Mouse (Mus musculus) retina, postnatal 1 day (tissue): ENCODE data around the gene Fgfr1op2.

Experiments used
- DNase-seq: peaks from one replicate; pipeline ENCODE4 v3.0.0-alpha.2; 2012

Fgfr1op2 gene

GRCm38 (mm10) chr6:146642276-146643183, 65.5 kb downstream of the Fgfr1op2 start, which contains the start of the genes Med21 and Tm7sf3:
Gene Med21 (plus strand): TSS chr6:146642547.
Gene Tm7sf3 (minus strand): TSS chr6:146642824.
- peak; percentile 99 for DNase-seq

GRCm38 (mm10) chr6:146643184-146643570, 66.2 kb downstream of the Fgfr1op2 start:
- peak; percentile 21 for DNase-seq
